Mouse (Mus musculus) bone marrow, adult 2 months (tissue): Measurements from ENCODE around the gene Ehd2.

ENCODE experiments used
- CTCF ChIP-seq: fragments of 200-500 bp; IDR thresholded peaks from 2 replicates; pipeline ENCODE4 v1.5.1; 2011; ENCODE audit warnings: low read length, control low read depth; ENCODE audit not compliant: control insufficient read depth, insufficient read depth
- POLR2A ChIP-seq: fragments of 200-500 bp; IDR thresholded peaks from 2 replicates; pipeline ENCODE4 v1.6.1; 2011; ENCODE audit warnings: low read depth, mild to moderate bottlenecking, control low read depth, low read length, borderline replicate concordance; ENCODE audit not compliant: control insufficient read depth

- no peak for TF ChIP-seq CTCF
- TF ChIP-seq POLR2A, result no peak
Measured at GRCm38 (mm10) chr7:15968322-15968721, 955 bp upstream of the Ehd2 start.
